Mouse (Mus musculus): ENCODE measurements around the gene Angel2. TPM values are rescaled to one million over a fixed set of nuclear protein-coding genes. Genes with fewer than 3 reads are reported as not detected.

The Angel2 gene
- 10 to 100 TPM; 65.9 to 73.0 TPM for polyA plus RNA-seq (2017; shearing (Covaris generic))

GRCm38 (mm10) chr1:190924812-190925211, at the start of gene Angel2:
Angel2 (plus strand) TSS chr1:190925112.

DNA sequence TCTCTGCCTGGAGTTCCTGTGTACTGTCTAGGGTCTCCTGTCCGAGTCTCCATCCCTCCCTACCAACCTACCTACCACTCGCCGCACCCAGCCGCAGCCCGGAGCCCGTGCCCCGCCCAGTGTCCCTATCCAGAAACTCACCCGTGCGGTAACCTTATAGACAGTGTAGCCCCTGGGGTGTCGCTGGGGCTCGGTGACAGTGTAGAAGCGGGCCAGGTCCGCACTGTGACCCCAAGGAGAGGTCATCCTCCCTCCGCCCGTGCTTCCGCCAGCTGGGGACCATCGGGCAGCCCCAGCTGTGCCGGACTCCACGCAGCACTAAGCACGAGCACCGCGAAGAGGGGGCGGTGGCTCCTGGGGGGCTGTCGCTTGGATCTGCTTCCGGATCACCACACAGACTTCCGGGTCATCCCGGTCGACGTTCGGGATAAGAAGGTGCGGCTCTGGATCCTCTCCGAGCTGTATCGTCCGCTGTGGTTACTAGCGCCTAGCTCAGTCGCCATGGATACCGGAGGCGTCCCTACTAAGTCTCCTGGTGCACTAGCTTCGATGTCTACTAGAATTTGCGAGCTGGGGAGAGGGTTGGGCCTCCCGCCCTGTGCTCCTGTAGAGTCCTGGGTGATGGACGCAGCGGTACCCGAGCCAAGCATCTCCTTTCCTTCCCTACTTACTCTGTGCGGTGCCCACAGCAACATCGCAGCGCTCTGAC, 13.3 kb upstream of the Angel2 start, which contains the start of gene Rps6kc1:
Rps6kc1 (minus strand) TSS at position 356 of the 709 bp plus-strand sequence.

DNA sequence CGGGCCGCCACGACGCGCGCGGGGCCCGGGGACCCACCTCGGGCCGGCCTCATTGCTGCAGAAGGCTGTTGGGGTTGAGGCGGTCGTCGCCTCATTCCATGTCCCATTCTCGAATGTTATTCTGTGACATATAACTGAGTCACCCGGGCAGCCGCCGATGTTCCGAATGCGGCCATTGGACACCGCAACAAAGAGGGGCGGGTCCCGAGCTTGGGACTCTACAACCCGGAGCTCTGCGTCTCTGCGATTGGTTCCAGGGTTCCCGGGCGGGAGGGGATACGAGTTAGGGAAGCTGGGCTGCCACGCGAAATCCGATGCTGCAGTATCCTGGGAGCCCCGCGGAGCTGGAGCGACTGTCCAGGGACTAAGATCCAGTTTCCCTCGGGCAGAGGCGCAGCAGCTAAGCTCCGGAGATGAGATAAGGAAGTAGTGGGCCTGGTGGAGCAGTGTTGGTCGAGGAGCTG, 54.2 kb downstream of the Angel2 start, which contains the start of gene Vash2:
Vash2 (minus strand) TSS at position 197 of the 464 bp plus-strand sequence.

Other genes with a start within 250 kb of the Angel2 start
- gene Rps6kc1, start 13.3 kb upstream of the Angel2 start, polyA plus RNA-seq (2017; shearing (Covaris generic)), result 1 to 10 TPM; 4.7 to 5.6 TPM
- gene Vash2, start 54.2 kb downstream of the Angel2 start, polyA plus RNA-seq (2017; shearing (Covaris generic)), result under 1 TPM; 0.23 to 0.49 TPM
- 10 to 100 TPM; 13.6 to 18.1 TPM for gene Flvcr1, start 101.0 kb downstream of the Angel2 start, polyA plus RNA-seq (2017; shearing (Covaris generic))
- not detected for gene Spata45, start 111.5 kb downstream of the Angel2 start, polyA plus RNA-seq (2017; shearing (Covaris generic))
- gene Tatdn3, start 137.8 kb downstream of the Angel2 start, polyA plus RNA-seq (2017; shearing (Covaris generic)), result 10 to 100 TPM in 1 of 2 experiments, 1 to 10 TPM in 1; 8.8 to 12.2 TPM
- 1 to 10 TPM; 2.4 to 4.2 TPM for gene Nsl1, start 137.9 kb downstream of the Angel2 start, polyA plus RNA-seq (2017; shearing (Covaris generic))
- gene Batf3, start 172.7 kb downstream of the Angel2 start, polyA plus RNA-seq (2017; shearing (Covaris generic)), result 1 to 10 TPM in 1 of 2 experiments, under 1 TPM in 1; 0.41 to 2.4 TPM
- gene Fam71a, start 239.7 kb downstream of the Angel2 start, polyA plus RNA-seq (2017; shearing (Covaris generic)), result not detected